Mouse (Mus musculus) liver, postnatal 0 days (tissue): ENCODE measurements around the gene Prph.
A peak's percentile ranks its signal among the peaks of the same experiment; 100 is the strongest.

Experiments used
- CTCF ChIP-seq: sonication (generic); IDR thresholded peaks from 2 replicates; pipeline ENCODE4 v1.5.1; 2016; ENCODE audit warnings: antibody characterized with exemption, low read depth
- EP300 ChIP-seq: IDR thresholded peaks from 2 replicates; pipeline ENCODE4 v1.6.1; 2016; ENCODE audit warnings: antibody characterized with exemption, low read depth, mild to moderate bottlenecking

- TF ChIP-seq CTCF = peak; percentile 51
- no peak for TF ChIP-seq EP300
Measured at GRCm38 (mm10) chr15:99093291-99094258, 38.6 kb downstream of the Prph start.
